Mouse (Mus musculus) frontal cortex, adult 2 months (tissue): Measurements from ENCODE around the gene Ebf1. TPM values are rescaled to one million over a fixed set of nuclear protein-coding genes. Genes with fewer than 3 reads are reported as not detected.

ENCODE experiments used
- DNase-seq, 2 experiments: peaks; one replicate each; pipeline ENCODE4 v3.0.0; 2022; ENCODE audit warnings: low spot score in 1 of 2; ENCODE audit errors: extremely low spot score in 1 of 2
- polyA plus RNA-seq: library from polyadenylated mRNA; depleted of rRNA; stranded (reverse); fragments of >200 nt; gene quantifications from 2 replicates; pipeline ENCODE4 v1.2.3, GENCODE M21; 2012

Ebf1 gene
- polyA plus RNA-seq, 1 experiment = 4.4 TPM

DNA sequence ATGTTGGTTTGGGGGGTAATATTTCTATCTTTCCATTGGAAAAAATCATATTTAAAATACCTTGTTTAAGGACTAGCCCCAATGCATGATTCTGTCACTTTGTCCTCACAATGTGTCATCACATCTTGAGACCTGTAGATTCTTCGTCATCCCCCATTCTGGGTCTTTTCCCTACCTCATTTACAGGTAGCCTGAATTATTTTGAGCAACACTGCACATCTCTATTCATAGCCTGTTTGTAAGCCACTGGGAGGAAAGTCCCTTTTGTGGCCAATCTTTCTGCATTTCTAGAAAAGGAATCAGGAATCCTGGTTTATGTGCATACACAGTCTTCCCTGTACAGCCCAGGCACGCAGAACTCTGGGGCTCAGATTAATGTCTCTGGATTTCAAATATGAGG, 269.8 kb downstream of the Ebf1 start:
- DNase-seq = no peak

DNA sequence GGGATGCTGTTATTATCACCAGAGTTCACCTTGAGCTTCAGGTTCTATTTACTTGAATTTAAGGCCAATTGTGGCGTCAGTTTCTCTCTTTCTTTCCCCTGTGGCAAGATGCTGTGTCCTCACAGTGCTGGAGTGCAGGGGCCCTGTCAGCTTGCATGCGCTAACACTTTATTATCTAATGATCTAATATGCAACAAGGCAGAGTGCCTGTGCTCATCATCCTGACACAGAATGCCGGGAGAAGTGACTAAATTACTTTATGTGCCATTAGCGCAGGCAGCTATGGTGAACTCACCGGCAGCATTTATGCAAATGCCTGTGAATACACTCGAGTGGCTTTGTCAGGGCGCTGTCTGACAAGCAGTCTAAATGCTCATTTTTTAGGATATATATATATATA, 270.6 kb downstream of the Ebf1 start:
- DNase-seq = no peak

DNA sequence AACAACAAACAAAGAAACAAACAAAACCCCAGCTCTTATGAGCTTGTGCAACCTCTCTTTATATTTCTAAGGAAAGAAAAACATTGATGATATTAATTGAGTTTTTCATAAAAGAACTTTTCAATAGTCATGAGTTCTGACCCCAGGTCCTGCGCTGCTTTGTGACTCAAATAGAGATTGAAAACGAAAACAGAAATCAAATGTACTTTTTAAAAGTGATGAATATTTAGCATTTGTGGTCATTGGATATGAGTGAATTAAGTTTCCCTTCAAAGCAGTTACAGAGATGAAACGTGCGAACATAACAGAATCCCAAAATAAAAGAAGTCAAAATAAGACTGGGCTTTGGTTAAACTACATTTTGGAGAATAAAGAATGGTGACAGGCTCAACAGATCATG, 271.3 kb downstream of the Ebf1 start:
- DNase-seq = no peak

DNA sequence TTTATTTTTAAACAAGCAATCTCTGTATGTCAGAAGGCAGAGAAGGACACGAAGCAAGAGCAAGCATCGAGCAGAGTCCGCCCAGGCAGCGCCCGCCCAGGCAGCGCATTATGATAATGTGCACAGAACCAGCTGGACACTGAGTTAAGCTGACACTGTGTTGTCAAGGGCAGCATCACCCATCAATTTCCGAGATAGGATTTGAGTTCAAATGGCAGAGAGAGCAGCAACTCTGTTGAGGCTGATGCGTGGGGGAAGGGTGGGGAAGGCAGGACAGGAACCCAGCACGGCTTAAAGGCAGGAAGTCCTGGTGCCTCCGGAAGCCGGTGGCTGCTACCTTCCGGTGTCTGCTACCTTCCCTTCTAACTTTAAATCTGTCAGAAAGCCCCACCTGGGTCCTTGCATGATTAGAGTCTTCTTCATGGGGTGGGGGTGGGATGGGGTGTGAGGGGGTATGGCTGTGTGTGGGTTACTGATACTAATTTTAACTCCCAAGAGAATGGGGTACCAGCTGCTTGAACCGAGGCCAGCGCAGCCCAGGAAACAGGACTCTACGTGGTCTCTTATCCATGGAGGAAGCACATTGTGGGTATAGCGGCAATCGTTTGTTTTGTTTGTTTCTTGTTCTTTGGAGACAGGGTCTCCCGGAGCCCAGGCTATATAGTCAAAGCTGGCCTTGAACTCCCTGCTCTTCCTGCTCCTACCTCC, 275.9 kb downstream of the Ebf1 start:
- DNase-seq = no peak

DNA sequence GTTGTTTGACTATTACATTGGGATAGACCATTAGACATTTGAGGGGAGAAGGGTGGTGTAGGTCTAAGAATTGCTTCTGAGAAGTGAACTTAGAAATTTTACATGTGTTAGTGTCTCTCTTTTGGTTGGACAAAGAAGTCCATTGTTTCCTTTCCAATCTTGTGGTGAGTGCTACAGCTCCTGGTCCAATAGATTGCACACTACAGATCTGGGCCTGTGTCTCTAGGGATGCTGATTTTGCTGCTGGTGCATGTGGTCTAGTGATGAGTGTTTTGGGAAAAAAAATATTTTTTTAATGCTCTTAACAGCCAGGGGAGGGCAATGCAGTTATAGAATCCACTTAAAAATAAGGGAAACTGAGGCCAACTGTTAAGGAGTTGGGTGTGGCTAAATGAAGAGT, 276.9 kb downstream of the Ebf1 start:
- DNase-seq = no peak

DNA sequence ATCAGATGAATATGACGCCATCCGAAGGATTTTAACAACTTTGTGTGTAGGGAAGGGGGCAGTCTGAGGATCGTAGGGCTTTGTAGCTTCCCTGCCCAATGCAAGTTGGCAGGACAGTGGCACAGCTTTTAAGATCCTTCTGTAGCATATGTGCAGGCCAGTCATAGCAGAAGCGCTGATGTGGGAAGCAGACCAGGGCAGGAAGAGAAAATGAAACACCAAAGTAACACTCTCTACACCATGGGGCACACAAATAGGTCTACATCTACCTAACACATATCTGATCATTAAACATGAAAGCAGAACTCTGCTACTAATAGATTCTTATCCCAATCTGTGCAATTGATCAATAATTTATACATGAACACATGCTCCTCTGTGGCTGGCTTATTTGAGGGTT, 277.7 kb downstream of the Ebf1 start:
- DNase-seq = no peak

DNA sequence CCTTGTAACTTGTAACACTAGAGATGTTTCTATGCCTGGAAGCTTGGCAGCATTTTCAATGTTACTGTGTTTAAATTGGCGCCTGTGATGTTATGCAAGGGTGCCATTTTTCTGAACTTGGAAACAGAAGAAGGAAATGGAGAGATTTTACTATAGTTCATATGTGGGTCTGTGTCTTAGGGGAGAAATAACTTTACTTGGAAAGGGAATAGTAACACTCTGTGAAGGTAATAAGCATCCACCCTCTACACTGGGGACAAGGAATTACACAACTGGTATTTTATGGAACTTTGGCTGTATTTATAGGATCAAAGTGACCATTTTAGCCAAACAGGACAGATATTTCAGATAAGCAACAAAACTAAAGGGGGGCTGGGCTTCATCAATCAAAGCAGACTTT, 278.8 kb downstream of the Ebf1 start:
- DNase-seq = no peak

DNA sequence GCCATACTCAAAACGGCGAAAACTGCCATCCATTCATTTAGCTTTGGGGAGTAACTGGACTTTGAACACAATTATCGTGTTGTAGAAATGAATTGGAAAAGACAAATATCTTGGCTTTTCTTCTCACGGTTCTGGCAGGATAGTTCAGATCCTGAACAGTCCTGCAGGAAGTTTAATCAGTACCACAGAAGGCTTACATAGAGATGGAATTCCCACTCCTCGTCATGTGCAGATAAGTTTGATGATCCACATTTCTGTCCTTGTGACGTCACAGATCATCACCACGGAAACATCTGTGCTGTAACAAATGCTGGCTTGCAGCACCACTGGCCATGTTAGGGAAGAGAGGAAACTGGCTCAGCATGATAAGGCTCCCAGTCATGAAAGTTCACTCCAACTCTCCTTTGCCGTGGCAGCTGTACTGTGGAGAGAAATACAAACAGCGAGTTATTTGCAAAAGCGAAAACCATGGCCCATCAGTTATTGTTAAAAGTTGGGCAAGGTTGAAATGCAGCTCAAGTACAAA, 280.1 kb downstream of the Ebf1 start:
- DNase-seq = no peak

DNA sequence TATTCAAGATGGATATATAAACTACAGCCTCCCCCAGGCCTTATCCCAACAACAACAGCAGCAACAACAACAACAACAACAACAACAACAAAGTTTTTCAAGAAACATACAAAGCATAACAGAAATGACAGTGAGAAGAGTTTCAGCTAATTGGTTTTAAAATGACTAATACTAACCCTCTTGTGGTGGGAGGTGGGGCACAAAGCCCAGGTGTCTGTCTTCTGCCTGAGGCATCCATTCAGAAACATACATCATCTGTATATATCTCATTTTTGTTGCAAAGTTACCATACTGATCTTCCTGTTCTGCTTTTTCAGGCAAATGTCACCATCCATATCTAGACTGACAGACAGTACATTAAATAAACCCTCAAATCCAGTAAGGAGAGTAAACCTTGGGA, 282.4 kb downstream of the Ebf1 start:
- DNase-seq = no peak

DNA sequence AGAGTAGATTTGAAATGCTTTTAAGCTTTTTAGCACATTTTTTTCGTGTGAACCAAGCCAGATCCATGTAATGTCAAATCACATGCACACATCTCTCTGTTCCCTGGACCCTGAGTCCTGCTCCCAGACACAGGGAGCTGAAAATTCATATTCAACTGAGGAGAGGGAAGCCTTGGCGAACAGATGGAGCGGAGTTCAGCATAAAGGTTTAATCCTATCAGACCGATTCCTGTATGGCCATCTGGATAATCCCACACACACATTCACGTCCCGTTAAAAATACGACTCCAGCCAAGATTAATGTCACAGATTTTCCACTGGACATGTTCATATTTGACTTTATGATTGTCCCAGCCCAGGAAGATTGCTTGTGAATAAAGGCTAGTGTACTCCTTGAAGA, 282.8 kb downstream of the Ebf1 start:
- DNase-seq = no peak

DNA sequence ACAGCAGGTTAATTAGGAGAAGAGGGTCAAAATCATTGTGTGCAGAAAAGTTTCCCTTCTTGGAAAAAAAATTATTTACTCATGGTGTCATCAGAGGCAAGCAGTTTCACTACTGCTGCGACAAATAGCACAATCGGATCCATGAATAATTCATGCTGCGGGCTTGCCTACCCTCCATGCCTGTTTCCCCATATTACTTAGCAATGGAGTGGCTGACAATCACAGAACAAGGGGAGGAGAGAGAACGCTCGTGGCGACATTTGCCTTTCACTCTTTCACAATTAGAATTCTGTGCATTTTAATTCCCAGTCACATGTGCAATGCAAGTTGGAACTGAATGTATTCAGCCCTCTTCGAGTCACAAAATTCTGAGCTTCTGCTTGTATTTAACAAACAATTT, 283.4 kb downstream of the Ebf1 start:
- DNase-seq = no peak

DNA sequence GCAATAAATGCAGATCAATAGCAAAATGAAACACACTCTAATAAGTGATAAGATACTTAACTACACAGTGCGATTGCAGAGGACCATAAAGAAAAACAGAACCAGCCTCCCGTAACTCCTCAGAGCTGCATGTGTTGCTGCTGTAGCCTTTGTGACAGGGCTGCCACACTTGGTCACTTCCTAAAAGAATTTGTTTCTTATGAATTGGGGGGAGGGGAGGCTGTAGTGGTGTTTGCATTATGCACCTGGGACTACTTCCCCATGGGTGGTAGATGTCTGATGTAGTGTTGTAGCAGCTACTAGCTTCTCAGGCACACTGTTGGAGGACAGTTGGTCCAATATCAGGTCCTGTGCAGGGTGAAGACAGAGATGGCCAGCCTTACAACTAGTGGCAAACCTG, 284.6 kb downstream of the Ebf1 start:
- no peak for DNase-seq

DNA sequence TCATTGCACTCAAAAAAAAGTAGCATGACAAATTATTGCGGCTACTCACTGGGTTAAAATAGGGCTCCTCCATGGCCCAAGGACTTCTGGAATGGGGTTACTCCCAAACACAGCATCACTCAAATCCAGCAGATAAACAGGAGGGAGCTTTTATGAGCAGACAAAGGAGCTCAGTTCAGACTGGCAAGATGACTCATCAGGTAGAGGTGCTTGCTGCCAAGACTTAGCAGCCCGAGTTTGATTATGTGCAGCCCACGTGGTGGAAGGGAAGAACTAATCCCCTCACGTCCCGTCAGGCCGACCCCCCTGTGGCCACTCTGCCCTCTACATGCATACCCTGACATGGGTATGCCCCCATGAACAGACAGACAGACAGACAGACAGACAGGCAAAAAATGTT, 285.0 kb downstream of the Ebf1 start:
- no peak for DNase-seq

DNA sequence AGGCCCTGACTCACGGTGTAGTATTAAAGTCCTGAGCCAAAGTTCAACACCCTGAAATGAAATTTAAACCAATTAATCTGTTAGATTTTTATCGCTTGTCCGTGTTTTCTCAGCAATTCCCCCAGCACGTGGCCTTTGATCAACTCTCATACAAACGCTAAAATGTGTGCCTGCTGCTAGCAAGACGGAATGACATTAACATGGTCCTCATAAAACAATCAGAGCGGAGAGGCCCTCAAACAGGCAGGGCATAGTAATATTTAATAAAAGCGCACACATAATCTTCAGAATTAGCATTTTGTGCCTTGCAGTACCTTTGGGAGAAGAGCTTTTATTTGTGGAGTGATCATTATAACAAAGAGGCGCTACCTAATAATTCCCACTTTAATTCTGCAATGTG, 287.0 kb downstream of the Ebf1 start:
- DNase-seq = no peak

DNA sequence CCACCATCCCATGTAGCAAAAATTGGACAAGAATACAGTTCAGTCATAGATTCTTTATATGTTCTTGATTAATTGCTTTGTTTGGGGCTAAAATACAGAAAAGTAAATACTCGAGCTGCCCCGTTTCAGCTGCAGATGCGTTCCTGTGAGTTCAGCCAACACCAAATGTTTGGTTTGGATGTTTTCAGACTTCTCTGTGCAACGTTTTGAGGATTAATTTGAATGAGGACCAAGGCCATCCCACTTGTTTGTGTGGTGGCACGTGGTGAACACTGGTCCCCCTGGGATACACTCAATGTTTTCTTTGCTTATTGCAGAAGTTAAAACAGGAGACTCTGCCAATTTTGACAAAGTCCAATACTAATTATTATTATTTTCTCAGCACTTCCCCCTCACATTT, 289.3 kb downstream of the Ebf1 start:
- DNase-seq = no peak

DNA sequence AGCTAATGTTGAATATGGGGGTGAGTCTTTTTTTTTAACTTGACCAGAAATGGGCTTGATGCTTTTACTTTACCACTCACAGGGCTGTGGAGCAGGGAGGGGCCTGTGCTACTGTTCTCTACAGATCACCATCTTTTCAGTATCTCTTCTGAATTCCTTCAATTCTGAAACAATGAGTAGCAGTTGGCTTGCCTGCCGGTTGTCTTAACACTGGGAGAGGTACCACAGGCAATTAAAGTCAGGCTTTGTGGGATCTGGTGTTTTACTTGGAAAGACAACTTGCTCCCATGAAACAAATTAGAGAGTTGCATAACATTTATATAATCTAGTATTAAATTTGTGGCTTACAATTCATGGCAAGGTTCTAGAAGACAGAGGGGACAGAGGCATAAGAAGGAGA, 294.6 kb downstream of the Ebf1 start:
- no peak for DNase-seq

DNA sequence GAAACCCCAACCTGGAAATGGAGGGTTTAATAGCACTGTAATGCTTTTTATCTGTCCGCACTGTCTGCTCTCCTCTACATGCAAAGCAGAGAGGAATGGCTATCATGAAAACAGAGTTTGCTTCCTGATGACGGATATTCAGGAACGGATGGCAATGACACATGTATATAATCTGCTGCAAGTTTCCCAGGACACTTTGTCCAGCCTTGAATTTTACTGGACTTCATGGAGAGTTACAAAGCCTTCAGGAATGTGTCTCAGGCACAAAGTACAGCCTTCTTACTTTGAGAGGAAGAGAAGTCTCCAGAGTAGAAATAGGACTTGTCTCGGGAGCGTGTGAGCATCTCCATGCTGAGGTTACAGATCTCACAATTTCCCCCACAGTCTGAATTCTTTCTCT, 296.7 kb downstream of the Ebf1 start:
- DNase-seq = no peak

DNA sequence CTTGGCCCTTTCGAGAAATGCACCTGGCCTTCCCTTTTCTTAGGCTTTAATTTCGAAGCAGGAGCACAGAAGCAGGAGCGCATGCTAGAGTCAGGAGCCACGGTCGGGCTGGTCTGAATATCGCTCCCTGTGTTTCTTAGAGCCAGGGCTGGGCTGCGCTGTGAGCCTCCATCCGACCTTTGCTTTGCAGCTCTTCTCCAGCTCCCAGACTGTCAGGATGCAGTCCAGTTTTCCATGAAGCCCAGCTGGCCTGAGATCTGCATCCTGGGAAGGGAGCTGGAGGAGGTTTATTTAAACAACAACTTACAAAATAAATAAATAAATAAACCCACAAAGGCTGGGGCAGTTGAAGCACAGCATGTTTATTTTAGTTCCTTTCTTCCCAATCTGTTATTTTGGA, 299.9 kb downstream of the Ebf1 start:
- no peak for DNase-seq

DNA sequence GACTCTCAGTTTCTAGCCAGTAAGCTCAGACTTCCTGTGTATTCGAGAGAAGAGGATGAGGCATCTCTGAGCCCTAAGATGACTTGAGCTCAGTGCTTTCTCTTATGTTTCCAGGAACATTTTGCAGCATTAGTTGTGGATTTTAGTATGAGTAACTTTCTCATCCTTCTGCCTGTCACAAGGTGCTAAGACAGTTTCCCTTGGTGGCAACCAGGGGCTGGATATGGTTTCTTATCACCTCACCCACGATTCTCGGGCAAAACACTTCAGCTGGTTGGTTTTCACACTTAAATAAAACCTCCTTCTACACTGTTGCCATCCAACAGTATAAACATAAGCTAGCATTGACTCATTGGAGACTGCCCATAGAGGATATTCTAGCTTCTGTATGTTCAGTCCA, 306.0 kb downstream of the Ebf1 start:
- DNase-seq = peak; percentile 4 to 50

DNA sequence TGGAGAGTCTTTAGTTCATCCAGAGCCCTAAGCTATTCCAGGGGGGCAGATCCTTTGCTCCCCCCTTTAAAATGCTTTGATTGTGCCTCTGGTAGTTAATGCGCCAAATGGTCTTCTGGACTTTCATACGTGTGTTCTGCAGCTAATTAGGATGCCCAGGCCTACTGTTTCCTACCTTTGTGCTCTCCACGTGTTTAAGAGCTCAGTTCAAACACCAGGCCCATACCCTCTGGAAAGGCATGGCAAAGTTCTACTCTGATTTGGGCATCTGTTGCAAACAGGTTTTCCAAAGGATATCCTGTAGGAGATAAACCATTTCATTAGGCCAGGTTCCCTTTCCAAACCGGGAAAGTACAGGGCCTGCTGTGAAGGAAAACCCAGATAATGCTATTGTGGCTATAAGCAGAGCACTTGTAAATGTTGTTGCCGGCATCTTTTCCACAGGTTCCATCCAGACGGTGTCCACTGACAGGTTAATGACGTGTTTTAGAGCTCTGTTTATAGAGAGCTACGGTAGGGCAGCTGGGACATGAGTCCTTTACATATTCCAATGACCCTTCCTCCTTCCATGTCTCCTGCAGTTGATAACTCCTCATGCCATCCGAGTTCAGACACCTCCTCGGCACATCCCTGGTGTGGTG, 306.9 kb downstream of the Ebf1 start:
- no peak for DNase-seq

DNA sequence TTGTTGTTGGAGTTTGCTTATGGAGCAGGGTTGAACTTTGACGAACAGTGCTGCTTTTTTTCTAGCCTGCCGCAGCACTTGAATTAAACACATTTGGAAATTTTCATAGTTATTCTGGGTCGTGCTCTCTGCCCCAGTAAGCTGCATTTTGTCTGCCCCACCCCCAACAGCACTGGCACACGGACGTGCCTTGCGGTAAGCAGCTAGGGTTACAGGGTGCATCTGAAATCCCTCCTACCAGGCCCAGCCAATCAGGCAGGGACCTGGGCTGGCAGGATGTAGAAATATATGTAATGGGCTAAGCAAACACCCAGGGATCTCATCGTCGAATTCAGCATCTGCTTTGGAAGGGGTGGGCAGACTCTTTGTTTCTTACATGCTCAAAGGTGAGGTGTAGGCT, 307.8 kb downstream of the Ebf1 start:
- DNase-seq = no peak

DNA sequence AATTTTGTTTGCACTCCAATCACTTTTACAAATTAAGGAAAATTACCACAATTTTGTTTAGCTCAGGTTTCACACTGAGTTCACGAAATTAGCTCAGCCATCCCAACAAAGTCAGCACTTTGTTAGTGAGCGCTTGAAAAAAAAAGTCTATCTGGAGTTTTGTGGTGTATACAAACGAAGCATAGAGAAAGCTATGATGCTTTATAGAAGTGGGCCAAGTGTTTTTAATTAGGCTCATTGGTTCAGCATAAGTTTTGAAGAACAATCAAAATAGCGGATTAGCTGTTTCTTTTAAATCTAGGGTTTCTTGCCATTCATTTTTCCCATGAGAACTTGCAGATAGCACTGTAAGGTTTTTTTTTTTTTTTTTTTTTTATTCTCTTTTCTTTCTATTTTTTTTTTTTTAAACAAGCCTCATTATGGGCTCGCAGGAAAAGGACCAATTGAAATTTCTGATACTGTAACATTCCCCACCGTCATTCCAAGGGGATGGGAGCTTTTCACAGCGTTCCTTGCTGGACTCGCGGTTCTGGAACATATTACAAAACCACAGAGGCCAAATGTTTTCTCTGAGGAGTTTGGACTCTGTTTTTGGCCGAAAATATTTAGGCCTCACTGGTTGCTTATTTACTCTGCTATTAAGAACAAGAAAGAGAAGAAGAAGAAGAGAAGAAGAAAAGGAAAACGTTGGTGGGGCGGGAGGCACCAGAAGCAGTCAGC, 308.8 kb downstream of the Ebf1 start:
- DNase-seq = no peak
